Mouse (Mus musculus) forebrain, embryonic 15.5 days (tissue): ENCODE data around the gene Gpr87. TPM values are rescaled to one million over a fixed set of nuclear protein-coding genes. Genes with fewer than 3 reads are reported as not detected.
"Not testable (repeated sequence)": the region's sequence is repeated elsewhere in the genome, so short reads cannot be mapped to it uniquely, and the experiment has no call there.

Experiments used
- ATAC-seq: fragments of 200-750 bp; cut with Nextera tagmentation; replicated peaks from 2 replicates; pipeline ENCODE4 v1.8.0; 2017; ENCODE audit warnings: mild to moderate bottlenecking, moderate TSS enrichment, moderate library complexity
- H3K27ac ChIP-seq: fragments of 300-500 bp; sonication (generic); replicated peaks from 2 replicates; pipeline ENCODE4 v1.5.1; 2015; ENCODE audit warnings: mild to moderate bottlenecking, inconsistent platforms
- H3K27me3 ChIP-seq: fragments of 300-500 bp; sonication (generic); 2 replicates; pipeline ENCODE4 v1.6.1; 2015; ENCODE audit warnings: inconsistent platforms
- H3K36me3 ChIP-seq: fragments of 300-500 bp; sonication (generic); 2 replicates; pipeline ENCODE4 v1.6.1; 2015; ENCODE audit warnings: mild to moderate bottlenecking, inconsistent platforms
- H3K4me1 ChIP-seq: fragments of 300-500 bp; sonication (generic); 2 replicates; pipeline ENCODE4 v1.6.1; 2015; ENCODE audit warnings: inconsistent platforms
- H3K4me2 ChIP-seq: fragments of 300-500 bp; sonication (generic); replicated peaks from 2 replicates; pipeline ENCODE4 v1.6.1; 2015; ENCODE audit warnings: mild to moderate bottlenecking, inconsistent platforms
- H3K4me3 ChIP-seq: fragments of 300-500 bp; sonication (generic); 2 replicates; pipeline ENCODE4 v1.5.1; 2015; ENCODE audit warnings: mild to moderate bottlenecking, inconsistent platforms
- H3K9ac ChIP-seq: fragments of 300-500 bp; sonication (generic); replicated peaks from 2 replicates; pipeline ENCODE4 v1.6.1; 2015; ENCODE audit warnings: mild to moderate bottlenecking, inconsistent platforms
- H3K9me3 ChIP-seq: fragments of 300-500 bp; sonication (generic); 2 replicates; pipeline ENCODE4 v1.6.1; 2016; ENCODE audit warnings: inconsistent platforms
- WGBS: fragments of 180-500 bp; shearing (Covaris S2); methylation state at CpG from one replicate; pipeline ENCODE4 v1.1.7; 2015; ENCODE audit warnings: mixed read lengths; 5-methylcytosine and 5-hydroxymethylcytosine counted together
- polyA plus RNA-seq: library from polyadenylated mRNA; unstranded; fragments of >200 nt; fragmentation: Nextera tagmentation; extraction: Ambion mirVana; gene quantifications from 2 replicates; pipeline ENCODE4 v1.2.1, GENCODE M21; 2015

The Gpr87 gene
- polyA plus RNA-seq, 1 experiment from 2014 or later, result 0.15 TPM

DNA sequence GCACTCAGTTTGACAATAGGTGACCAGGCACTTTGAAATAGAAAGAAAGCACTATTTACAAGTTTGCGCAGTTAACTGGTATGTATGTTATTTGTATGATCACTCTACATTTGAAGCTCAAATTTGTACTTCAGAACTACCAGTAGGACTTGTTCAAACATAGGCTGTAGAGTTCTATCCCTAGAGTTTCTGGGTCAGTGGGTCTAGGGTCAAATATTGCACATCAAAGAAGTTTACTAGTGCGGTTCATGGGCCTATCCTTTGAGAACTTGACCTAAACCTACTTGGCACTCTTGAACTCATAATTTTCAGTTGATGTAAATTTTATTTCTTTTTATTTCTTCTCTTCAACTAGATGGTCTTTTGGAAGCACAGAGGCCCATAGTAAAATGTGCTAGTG is 44.3 kb downstream of the Gpr87 start:
- Histone ChIP-seq H3K9me3 (no peaks in the 10 kb centered on the region), H3K4me1 (no peaks in the 10 kb centered on the region), H3K27ac (no peak overlapping the region), H3K36me3 (no peaks in the 10 kb centered on the region), H3K9ac (no peak overlapping the region), H3K4me2 (no peak overlapping the region), H3K4me3 (no peak overlapping the region), H3K27me3 (no peaks in the 10 kb centered on the region)
- 97% methylated on average over 2 of the region's 2 CpGs for WGBS
- no peak for ATAC-seq

DNA sequence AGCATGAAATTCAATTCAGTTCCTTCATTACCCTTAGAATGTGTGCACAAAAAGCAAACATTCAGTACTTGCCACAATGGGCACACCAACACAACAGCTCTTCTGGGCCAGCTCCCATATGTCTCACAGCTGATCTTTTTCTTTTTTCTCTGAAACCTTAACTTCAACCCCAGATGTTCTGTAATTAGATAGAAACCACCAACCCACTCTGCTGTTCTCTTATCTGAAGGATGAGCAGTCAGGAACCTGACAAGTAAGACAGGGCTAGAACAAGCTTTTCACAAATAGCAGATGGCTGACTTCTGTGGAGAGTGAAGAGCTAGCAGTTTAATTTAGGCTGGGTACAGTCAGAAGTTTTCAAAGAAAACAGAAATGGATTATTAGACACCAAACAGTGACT is 45.3 kb downstream of the Gpr87 start:
- H3K9me3 ChIP-seq, result no peaks in the 10 kb centered on the region
- H3K4me2 ChIP-seq, result no peak overlapping the region
- H3K9ac ChIP-seq, result no peak overlapping the region
- ATAC-seq, result no peak
- no peak overlapping the region for H3K4me3 ChIP-seq
- H3K27ac ChIP-seq, result no peak overlapping the region
- H3K27me3 ChIP-seq, result no peaks in the 10 kb centered on the region
- H3K36me3 ChIP-seq, result no peaks in the 10 kb centered on the region
- H3K4me1 ChIP-seq, result no peaks in the 10 kb centered on the region

DNA sequence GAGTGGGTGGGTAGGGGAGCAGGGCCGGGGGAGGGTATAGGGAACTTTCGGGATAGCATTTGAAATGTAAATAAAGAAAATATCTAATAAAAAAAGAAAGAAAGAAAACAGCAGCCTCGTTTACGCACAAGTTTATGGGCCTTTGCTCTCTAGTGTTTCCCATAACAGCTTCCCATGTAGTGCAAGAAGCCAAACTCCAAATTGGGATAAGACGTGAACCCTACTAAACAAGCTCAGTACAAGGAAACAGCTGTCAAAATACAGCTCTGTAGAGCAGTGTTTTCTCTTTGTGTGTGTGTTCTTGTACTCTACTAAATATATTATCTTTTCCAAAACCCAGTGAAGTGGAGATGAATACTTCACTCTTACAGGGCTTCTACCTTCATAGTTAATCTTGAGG is 49.7 kb downstream of the Gpr87 start:
- ATAC-seq, result no peak
- no peak overlapping the region for H3K9ac ChIP-seq
- no peaks in the 10 kb centered on the region for H3K4me1 ChIP-seq
- H3K9me3 ChIP-seq, result no peaks in the 10 kb centered on the region
- 61% methylated on average over 5 of the region's 5 CpGs for WGBS
- H3K27ac ChIP-seq, result no peak overlapping the region
- H3K36me3 ChIP-seq, result no peaks in the 10 kb centered on the region
- H3K4me3 ChIP-seq, result no peak overlapping the region
- H3K4me2 ChIP-seq, result no peak overlapping the region
- H3K27me3 ChIP-seq, result no peaks in the 10 kb centered on the region

DNA sequence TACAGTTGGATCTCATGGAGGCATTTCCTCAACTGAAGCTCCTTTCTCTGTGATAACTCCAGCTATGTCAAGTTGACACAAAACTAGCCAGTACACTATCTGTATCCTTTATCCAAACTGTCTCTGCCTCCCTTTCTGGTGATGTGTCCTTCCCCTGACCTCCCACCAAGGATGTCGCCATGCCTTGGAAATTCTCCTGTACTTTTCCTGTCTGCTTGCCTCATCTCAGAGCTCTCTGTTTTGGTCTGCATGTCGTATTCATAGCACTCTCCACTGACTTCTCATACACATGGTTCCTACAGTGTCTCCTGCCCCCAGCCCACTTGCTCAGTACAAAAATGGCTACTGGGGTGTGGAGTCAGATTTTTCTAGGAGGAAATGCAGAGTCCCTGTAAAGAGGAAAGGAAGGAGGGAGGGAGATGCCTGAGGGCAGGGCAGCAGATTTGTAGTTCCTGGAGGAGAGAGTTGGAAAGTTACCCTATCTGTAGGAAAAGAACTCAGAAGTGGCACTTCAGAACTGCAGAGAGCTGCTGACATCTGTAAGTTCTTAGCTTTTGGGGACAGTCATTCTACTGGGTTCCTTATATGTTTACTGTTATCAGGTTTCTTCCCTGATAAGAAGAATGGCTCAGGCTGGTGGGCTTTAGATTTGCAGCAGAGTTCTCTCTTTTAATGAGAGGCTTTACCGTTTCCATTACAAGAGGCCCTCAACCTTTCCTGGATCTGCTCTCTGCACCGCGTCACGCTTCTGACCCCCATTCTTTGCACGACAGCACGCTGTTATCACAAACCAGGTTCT is 53.2 kb downstream of the Gpr87 start:
- no peaks in the 10 kb centered on the region for H3K36me3 ChIP-seq
- no peaks in the 10 kb centered on the region for H3K4me1 ChIP-seq
- no peak overlapping the region for H3K9ac ChIP-seq
- no peaks in the 10 kb centered on the region for H3K27me3 ChIP-seq
- no peak overlapping the region for H3K4me2 ChIP-seq
- WGBS, result 80% methylated on average over 8 of the region's 8 CpGs
- H3K4me3 ChIP-seq, result no peak overlapping the region
- H3K27ac ChIP-seq, result no peak overlapping the region
- no peaks in the 10 kb centered on the region for H3K9me3 ChIP-seq
- ATAC-seq, result no peak

DNA sequence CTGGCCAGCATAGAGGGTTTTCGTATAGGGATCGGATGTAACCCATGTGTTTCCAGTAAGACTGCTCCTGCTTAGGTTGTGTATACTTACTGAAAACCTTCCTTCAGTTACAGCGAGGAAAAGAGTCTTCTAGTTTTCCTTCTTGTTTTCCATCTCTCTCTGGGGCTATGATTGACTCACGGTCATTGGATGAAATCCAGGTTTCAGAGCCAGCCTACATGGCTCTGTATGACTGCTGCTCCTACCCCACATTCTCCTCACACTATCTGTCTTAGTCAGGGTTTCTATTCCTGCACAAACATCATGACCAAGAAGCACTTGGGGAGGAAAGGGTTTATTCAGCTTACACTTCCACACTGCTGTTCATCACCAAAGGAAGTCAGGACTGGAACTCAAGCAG is 54.0 kb downstream of the Gpr87 start:
- WGBS, result 94% methylated on average over 4 of the region's 4 CpGs
- ATAC-seq, result not testable (repeated sequence)

DNA sequence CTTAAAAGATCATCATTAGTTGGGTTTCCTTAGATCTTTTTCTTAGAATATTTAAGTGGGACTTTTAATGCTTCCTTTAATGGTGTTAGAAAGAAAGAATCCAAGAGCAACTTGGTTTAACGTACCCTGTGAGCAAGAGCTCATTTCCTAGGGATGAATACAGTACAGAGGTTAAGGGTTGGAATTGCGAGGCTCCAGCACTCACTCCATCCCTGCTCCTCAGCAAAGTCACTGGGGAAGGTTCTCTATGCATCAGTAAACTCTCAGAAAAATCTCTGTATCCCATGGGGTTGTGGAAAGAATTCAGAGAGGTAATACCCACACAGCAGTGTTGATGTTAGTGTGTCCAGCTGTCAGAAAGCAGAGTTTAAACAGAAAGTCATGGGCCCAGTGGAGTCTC is 54.8 kb downstream of the Gpr87 start:
- Histone ChIP-seq H3K27ac (no peak overlapping the region), H3K9ac (no peak overlapping the region), H3K4me3 (no peak overlapping the region), H3K4me1 (no peaks in the 10 kb centered on the region), H3K27me3 (no peaks in the 10 kb centered on the region), H3K9me3 (no peaks in the 10 kb centered on the region), H3K36me3 (no peaks in the 10 kb centered on the region), H3K4me2 (no peak overlapping the region)
- 80% methylated on average over 2 of the region's 2 CpGs for WGBS
- no peak for ATAC-seq

More for the DNA sequence above, 54.0 kb downstream of the Gpr87 start:
- H3K4me1 ChIP-seq, H3K36me3 ChIP-seq, H3K9me3 ChIP-seq, H3K27me3 ChIP-seq, H3K27ac ChIP-seq, H3K9ac ChIP-seq, H3K4me2 ChIP-seq, H3K4me3 ChIP-seq: not testable (repeated sequence)

DNA sequence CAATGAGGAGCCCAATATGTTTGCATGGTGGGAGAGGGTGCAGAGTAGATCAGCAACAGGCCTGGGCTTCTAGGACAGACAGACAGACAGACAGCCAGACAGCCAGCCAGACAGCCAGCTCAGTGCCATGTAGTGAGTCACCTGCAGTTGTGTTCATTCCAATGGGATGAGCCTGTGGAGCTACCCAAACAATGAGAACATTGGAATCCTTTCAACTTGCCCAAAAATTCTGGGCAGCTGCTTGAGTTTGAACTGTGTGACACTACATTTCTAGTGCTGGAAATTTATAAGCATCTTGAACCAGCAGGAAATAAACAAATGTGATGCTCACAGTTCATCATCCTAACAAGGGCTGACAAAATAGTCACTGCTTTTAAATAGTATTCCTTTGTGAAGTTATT is 55.3 kb downstream of the Gpr87 start:
- H3K4me1 ChIP-seq, result no peaks in the 10 kb centered on the region
- H3K9me3 ChIP-seq, result no peaks in the 10 kb centered on the region
- no peak overlapping the region for H3K4me3 ChIP-seq
- no peaks in the 10 kb centered on the region for H3K27me3 ChIP-seq
- no peaks in the 10 kb centered on the region for H3K36me3 ChIP-seq
- H3K4me2 ChIP-seq, result no peak overlapping the region
- no peak overlapping the region for H3K27ac ChIP-seq
- no peak for ATAC-seq
- H3K9ac ChIP-seq, result no peak overlapping the region

DNA sequence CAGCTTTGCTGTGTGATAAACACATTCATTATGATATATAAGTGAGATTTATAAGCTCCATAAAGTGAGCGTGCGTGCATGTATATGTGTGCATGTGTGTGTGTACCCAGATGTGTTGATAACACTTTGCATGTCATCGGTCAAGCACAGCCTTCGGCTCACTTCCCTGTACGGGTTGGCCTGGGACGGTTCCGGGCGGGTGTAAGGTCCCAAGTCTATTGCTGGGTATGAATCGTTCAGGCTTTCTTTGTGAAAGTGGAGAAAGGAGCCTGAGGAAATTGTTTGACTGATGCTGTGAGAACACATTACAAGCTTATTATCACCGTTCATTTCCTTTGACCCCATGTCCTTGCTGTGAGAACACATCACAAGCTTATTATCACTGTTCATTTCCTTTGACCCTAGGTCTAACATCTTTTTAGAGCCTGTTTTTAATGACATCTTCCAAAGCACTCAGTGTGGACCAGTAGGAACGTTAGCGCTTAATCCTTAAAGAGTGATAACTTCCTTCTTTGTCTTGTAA is 55.9 kb downstream of the Gpr87 start:
- 72% methylated on average over 12 of the region's 12 CpGs for WGBS
- ATAC-seq, result no peak
- H3K4me1 ChIP-seq, result no peaks in the 10 kb centered on the region

DNA sequence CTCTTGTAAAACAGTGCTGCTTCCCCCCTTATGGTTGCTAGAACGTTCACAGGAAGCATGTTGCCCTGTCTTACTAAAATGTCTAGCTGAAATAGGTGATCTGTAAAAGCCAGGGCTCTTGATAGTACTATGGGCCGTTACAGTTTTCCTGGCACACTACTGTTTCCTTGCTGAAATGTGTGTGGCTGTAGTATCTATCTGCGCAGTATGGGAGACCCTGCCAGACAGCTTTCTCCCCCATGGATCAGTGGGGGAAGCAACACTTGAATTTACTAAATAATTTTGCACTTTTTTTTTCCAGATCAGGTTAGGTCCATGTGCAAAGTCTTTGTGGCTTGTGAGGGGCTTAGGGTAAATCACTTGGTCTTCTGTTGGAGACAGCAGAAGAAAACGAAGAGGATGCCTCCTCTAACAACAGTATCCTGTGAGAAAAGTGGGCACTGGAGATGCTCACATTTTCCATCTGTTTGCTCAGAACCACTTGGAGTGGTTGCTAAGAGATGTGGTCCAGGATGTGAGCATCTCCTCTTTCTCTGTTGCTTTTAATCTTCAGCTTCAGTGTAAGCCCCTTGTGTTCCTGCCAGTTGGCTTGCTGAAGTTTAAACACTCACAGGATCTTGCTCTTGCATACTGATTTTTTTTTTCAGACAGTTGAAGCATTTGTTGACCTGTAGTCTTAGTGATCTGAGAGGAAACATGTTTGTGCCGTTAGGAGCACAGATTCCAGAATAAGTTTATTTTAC is 58.8 kb downstream of the Gpr87 start:
- no peaks in the 10 kb centered on the region for H3K36me3 ChIP-seq
- 78% methylated on average over 5 of the region's 5 CpGs for whole genome bisulfite sequencing
- H3K4me3 ChIP-seq, result no peak overlapping the region
- H3K27ac ChIP-seq, result no peak overlapping the region
- no peaks in the 10 kb centered on the region for H3K9me3 ChIP-seq
- H3K9ac ChIP-seq, result no peak overlapping the region
- no peaks in the 10 kb centered on the region for H3K27me3 ChIP-seq
- ATAC-seq, result no peak
- H3K4me1 ChIP-seq, result no peaks in the 10 kb centered on the region
- no peak overlapping the region for H3K4me2 ChIP-seq

More for the DNA sequence above, 55.9 kb downstream of the Gpr87 start:
- Histone ChIP-seq H3K36me3 (no peaks in the 10 kb centered on the region), H3K27ac (no peak overlapping the region), H3K27me3 (no peaks in the 10 kb centered on the region), H3K4me2 (no peak overlapping the region), H3K9me3 (no peaks in the 10 kb centered on the region), H3K9ac (no peak overlapping the region), H3K4me3 (no peak overlapping the region)

DNA sequence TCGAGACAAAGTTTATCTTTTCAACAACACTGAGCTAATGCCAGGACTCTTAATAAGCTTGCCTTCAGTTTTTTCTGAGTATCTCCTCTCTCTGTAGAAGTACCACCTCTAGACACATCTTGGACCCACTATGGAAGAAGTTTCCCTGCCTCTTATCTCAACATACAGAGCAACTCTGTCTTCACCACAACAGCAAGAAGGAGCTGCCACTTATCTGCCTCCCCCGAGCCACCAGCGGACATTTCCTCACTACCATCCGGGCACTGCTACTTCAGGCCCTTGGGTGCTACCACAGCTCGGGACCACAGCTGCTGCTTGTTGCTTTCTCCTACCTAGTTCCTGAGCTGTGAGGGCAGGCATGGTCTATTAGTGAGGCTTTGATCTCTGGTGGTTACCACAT is 61.7 kb downstream of the Gpr87 start:
- no peak for ATAC-seq
- Histone ChIP-seq H3K4me2 (no peak overlapping the region), H3K27me3 (no peaks in the 10 kb centered on the region), H3K27ac (no peak overlapping the region), H3K36me3 (no peaks in the 10 kb centered on the region), H3K4me1 (no peaks in the 10 kb centered on the region), H3K9me3 (no peaks in the 10 kb centered on the region), H3K9ac (no peak overlapping the region), H3K4me3 (no peak overlapping the region)
- WGBS, result 92% methylated on average over 5 of the region's 5 CpGs

DNA sequence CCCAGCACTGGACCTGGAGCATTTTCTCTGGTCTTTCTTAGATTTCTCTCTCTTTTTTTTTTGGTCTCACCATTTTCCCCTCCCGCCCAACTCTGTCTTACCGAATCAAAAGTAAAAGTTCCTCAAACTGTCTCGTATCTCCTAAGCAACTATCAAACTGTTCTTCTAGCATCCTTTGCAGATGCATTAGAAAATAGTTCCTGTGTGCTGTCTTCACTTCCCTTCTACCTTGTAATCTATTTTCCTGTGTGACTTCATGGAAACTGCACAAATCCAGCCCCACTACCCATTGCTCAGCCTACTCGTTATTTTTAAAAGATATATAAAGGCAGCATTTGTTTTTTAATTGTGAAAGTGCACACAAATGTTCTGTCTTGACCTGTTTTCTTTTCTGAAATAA is 62.9 kb downstream of the Gpr87 start:
- Histone ChIP-seq H3K4me2 (no peak overlapping the region), H3K4me1 (no peaks in the 10 kb centered on the region), H3K4me3 (no peak overlapping the region), H3K27ac (no peak overlapping the region), H3K9ac (no peak overlapping the region), H3K9me3 (no peaks in the 10 kb centered on the region), H3K36me3 (no peaks in the 10 kb centered on the region), H3K27me3 (no peaks in the 10 kb centered on the region)
- ATAC-seq, result no peak
- WGBS, result 89% methylated on average over 4 of the region's 4 CpGs

DNA sequence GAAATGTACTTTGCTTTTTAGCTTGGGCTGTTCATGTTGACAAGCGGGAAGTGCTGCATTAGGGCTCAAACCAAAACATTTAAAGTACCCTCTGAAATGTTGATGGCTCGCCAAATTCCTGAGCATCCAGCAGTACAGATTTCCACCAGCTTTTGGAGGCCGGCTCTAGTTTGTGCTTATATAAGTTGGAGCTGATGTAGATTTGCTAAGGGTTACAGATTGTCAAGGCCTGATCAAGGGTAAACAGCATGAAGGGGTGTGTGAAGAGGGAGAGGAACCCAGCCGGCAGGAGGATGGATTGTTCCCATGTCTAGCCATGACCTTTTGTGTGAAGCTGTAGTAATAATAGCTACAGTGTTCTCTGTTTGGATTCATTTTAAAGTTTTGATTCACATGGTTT is 63.8 kb downstream of the Gpr87 start:
- H3K27me3 ChIP-seq, result no peaks in the 10 kb centered on the region
- no peak overlapping the region for H3K4me2 ChIP-seq
- H3K9ac ChIP-seq, result no peak overlapping the region
- H3K4me3 ChIP-seq, result no peak overlapping the region
- H3K36me3 ChIP-seq, result no peaks in the 10 kb centered on the region
- H3K9me3 ChIP-seq, result no peaks in the 10 kb centered on the region
- H3K27ac ChIP-seq, result no peak overlapping the region
- no peak for ATAC-seq
- WGBS, result 82% methylated on average over 4 of the region's 4 CpGs
- H3K4me1 ChIP-seq, result no peaks in the 10 kb centered on the region
